Mouse (Mus musculus): ENCODE measurements at regions not wholly inside any gene's neighbourhood (a gene's known extent, or its start where the extent isn't known, plus 50 kb on each side); places are given as distances from the start of the nearest gene placed in this dataset.
A peak's percentile ranks its signal among the peaks of the same experiment; 100 is the strongest.

GRCm38 (mm10) chr2:170294657-170295056 is 133.0 kb downstream of the Bcas1 start:
- no peak for ATAC-seq (ENCODE audit: insufficient number of reproducible peaks, insufficient read depth, low FRiP score, low TSS enrichment)
- H3K4me2 ChIP-seq (replicated peaks): no peak overlapping the region
- H3K36me3 ChIP-seq: no peaks in the 10 kb centered on the region
- H3K4me1 ChIP-seq: peaks cover 15% of the 10 kb centered on the region
- 87% methylated on average over 12 of the region's 12 CpGs for WGBS
- no peaks in the 10 kb centered on the region for H3K9me3 ChIP-seq
- no peak overlapping the region for H3K4me3 ChIP-seq
- no peaks in the 10 kb centered on the region for H3K27me3 ChIP-seq
- no peak overlapping the region for H3K9ac ChIP-seq
- H3K27ac ChIP-seq: no peak overlapping the region

GRCm38 (mm10) chr2:170291841-170292655 is 135.6 kb downstream of the Bcas1 start:
- WGBS: 24% methylated on average over 6 of the region's 6 CpGs
- no peak overlapping the region for H3K4me2 ChIP-seq (replicated peaks)
- H3K9me3 ChIP-seq: no peaks in the 10 kb centered on the region
- peak overlapping the region; percentile 47 for H3K27ac ChIP-seq
- ATAC-seq (ENCODE audit: insufficient number of reproducible peaks, insufficient read depth, low FRiP score, low TSS enrichment): no peak
- H3K36me3 ChIP-seq: no peaks in the 10 kb centered on the region
- H3K4me3 ChIP-seq: no peak overlapping the region
- H3K27me3 ChIP-seq: no peaks in the 10 kb centered on the region
- H3K4me1 ChIP-seq: peaks cover 29% of the 10 kb centered on the region
- H3K9ac ChIP-seq: no peak overlapping the region

GRCm38 (mm10) chr2:170289378-170289960 is 138.2 kb downstream of the Bcas1 start:
- Histone ChIP-seq H3K36me3 (no peaks in the 10 kb centered on the region), H3K9me3 (no peaks in the 10 kb centered on the region), H3K4me3 (no peak overlapping the region), H3K27me3 (0 out of 2 replicates have a peak, but pooled peaks cover 3% of the 10 kb centered on the region), H3K27ac (no peak overlapping the region), H3K9ac (no peak overlapping the region), H3K4me1 (peaks cover 33% of the 10 kb centered on the region), H3K4me2 (replicated peaks) (no peak overlapping the region)
- no peak for ATAC-seq (ENCODE audit: insufficient number of reproducible peaks, insufficient read depth, low FRiP score, low TSS enrichment)
- WGBS: 83% methylated on average over 9 of the region's 9 CpGs

- no peak overlapping the region for H3K9ac ChIP-seq
- ATAC-seq (ENCODE audit: insufficient number of reproducible peaks, insufficient read depth, low FRiP score, low TSS enrichment): no peak
- H3K27ac ChIP-seq: peak overlapping the region; percentile 67; the same call in 1 of the 2 replicates
- 0 out of 2 replicates have a peak overlapping the region, but pooled peaks have one; percentile 68 for H3K4me2 ChIP-seq (replicated peaks)
- H3K36me3 ChIP-seq: no peaks in the 10 kb centered on the region
- WGBS: 71% methylated on average over 7 of the region's 7 CpGs
- no peaks in the 10 kb centered on the region for H3K9me3 ChIP-seq
- H3K4me1 ChIP-seq: peaks cover 33% of the 10 kb centered on the region
- 0 out of 2 replicates have a peak, but pooled peaks cover 3% of the 10 kb centered on the region for H3K27me3 ChIP-seq
- H3K4me3 ChIP-seq: no peak overlapping the region
These were observed 138.9 kb downstream of the Bcas1 start for GRCm38 (mm10) chr2:170288787-170289186.

- no peak for ATAC-seq (ENCODE audit: insufficient number of reproducible peaks, insufficient read depth, low FRiP score, low TSS enrichment)
These were observed 139.4 kb downstream of the Bcas1 start for GRCm38 (mm10) chr2:170288196-170288595.

GRCm38 (mm10) chr2:170287301-170287885 is 139.5 kb upstream of the Zfp217 start:
- Histone ChIP-seq H3K27me3 (0 out of 2 replicates have a peak, but pooled peaks cover 3% of the 10 kb centered on the region), H3K9me3 (no peaks in the 10 kb centered on the region), H3K4me3 (peak overlapping the region; percentile 38), H3K4me2 (replicated peaks) (peak overlapping the region; percentile 68), H3K27ac (peak overlapping the region; percentile 54), H3K4me1 (peaks cover 30% of the 10 kb centered on the region), H3K9ac (peak overlapping the region; percentile 65), H3K36me3 (no peaks in the 10 kb centered on the region)
- WGBS: 2% methylated on average over 27 of the region's 27 CpGs
- ATAC-seq (ENCODE audit: insufficient number of reproducible peaks, insufficient read depth, low FRiP score, low TSS enrichment): no peak

More at GRCm38 (mm10) chr2:170288196-170288595, 139.4 kb downstream of the Bcas1 start:
- H3K4me2 ChIP-seq (replicated peaks): peak overlapping the region; percentile 68
- H3K27me3 ChIP-seq: 0 out of 2 replicates have a peak, but pooled peaks cover 3% of the 10 kb centered on the region
- 0 out of 2 replicates have a peak overlapping the region, but pooled peaks have one; percentile 16 for H3K4me3 ChIP-seq
- WGBS: 7% methylated on average over 11 of the region's 11 CpGs
- H3K36me3 ChIP-seq: no peaks in the 10 kb centered on the region
- no peak overlapping the region for H3K9ac ChIP-seq
- H3K4me1 ChIP-seq: peaks cover 33% of the 10 kb centered on the region
- H3K9me3 ChIP-seq: no peaks in the 10 kb centered on the region
- H3K27ac ChIP-seq: peak overlapping the region; percentile 67

- Histone ChIP-seq H3K4me2 (replicated peaks) (peak overlapping the region; percentile 68), H3K36me3 (no peaks in the 10 kb centered on the region), H3K27ac (peak overlapping the region; percentile 54), H3K9me3 (no peaks in the 10 kb centered on the region), H3K4me3 (peak overlapping the region; percentile 38; the same call in 1 of the 2 replicates), H3K9ac (peak overlapping the region; percentile 65; the same call in 1 of the 2 replicates), H3K27me3 (0 out of 2 replicates have a peak, but pooled peaks cover 3% of the 10 kb centered on the region), H3K4me1 (peaks cover 24% of the 10 kb centered on the region)
- ATAC-seq (ENCODE audit: insufficient number of reproducible peaks, insufficient read depth, low FRiP score, low TSS enrichment): no peak
- WGBS: 5% methylated on average over 8 of the region's 8 CpGs
These were observed 138.9 kb upstream of the Zfp217 start for GRCm38 (mm10) chr2:170286773-170287172.

GRCm38 (mm10) chr2:170282463-170282862 is 134.6 kb upstream of the Zfp217 start:
- 0 out of 2 replicates have a peak, but pooled peaks cover 3% of the 10 kb centered on the region for H3K27me3 ChIP-seq
- WGBS: 68% methylated on average over 6 of the region's 6 CpGs
- no peak overlapping the region for H3K9ac ChIP-seq

GRCm38 (mm10) chr2:170281311-170282008 is 133.6 kb upstream of the Zfp217 start:
- peaks cover 13% of the 10 kb centered on the region; the same call in 1 of the 2 replicates for H3K4me1 ChIP-seq
- H3K27ac ChIP-seq: no peak overlapping the region
- WGBS: 80% methylated on average over 6 of the region's 6 CpGs

More at GRCm38 (mm10) chr2:170282463-170282862, 134.6 kb upstream of the Zfp217 start:
- H3K36me3 ChIP-seq: no peaks in the 10 kb centered on the region
- no peak for ATAC-seq (ENCODE audit: insufficient number of reproducible peaks, insufficient read depth, low FRiP score, low TSS enrichment)
- no peaks in the 10 kb centered on the region for H3K9me3 ChIP-seq
- no peak overlapping the region for H3K27ac ChIP-seq
- H3K4me3 ChIP-seq: no peak overlapping the region
- H3K4me2 ChIP-seq (replicated peaks): no peak overlapping the region
- peaks cover 13% of the 10 kb centered on the region for H3K4me1 ChIP-seq

GRCm38 (mm10) chr2:170280733-170281132 is 132.8 kb upstream of the Zfp217 start:
- 70% methylated on average over 6 of the region's 6 CpGs for WGBS
- Histone ChIP-seq H3K27ac (no peak overlapping the region), H3K9me3 (no peaks in the 10 kb centered on the region), H3K27me3 (no peaks in the 10 kb centered on the region), H3K4me2 (replicated peaks) (no peak overlapping the region), H3K36me3 (no peaks in the 10 kb centered on the region), H3K4me3 (no peak overlapping the region), H3K4me1 (peaks cover 13% of the 10 kb centered on the region; the same call in 1 of the 2 replicates), H3K9ac (no peak overlapping the region)
- no peak for ATAC-seq (ENCODE audit: insufficient number of reproducible peaks, insufficient read depth, low FRiP score, low TSS enrichment)

More at GRCm38 (mm10) chr2:170281311-170282008, 133.6 kb upstream of the Zfp217 start:
- Histone ChIP-seq H3K4me3 (no peak overlapping the region), H3K4me2 (replicated peaks) (no peak overlapping the region), H3K36me3 (no peaks in the 10 kb centered on the region), H3K9ac (no peak overlapping the region), H3K9me3 (no peaks in the 10 kb centered on the region), H3K27me3 (0 out of 2 replicates have a peak, but pooled peaks cover 3% of the 10 kb centered on the region)
- no peak for ATAC-seq (ENCODE audit: insufficient number of reproducible peaks, insufficient read depth, low FRiP score, low TSS enrichment)

GRCm38 (mm10) chr2:170277896-170278295 is 130.0 kb upstream of the Zfp217 start:
- Histone ChIP-seq H3K4me3 (no peak overlapping the region), H3K4me1 (peaks cover 13% of the 10 kb centered on the region; the same call in 1 of the 2 replicates), H3K9me3 (no peaks in the 10 kb centered on the region), H3K27me3 (no peaks in the 10 kb centered on the region), H3K36me3 (no peaks in the 10 kb centered on the region), H3K27ac (no peak overlapping the region), H3K9ac (no peak overlapping the region), H3K4me2 (replicated peaks) (no peak overlapping the region)
- no peak for ATAC-seq (ENCODE audit: insufficient number of reproducible peaks, insufficient read depth, low FRiP score, low TSS enrichment)
- WGBS: 61% methylated on average over 8 of the region's 8 CpGs

Measured in embryonic facial prominence, embryonic 12.5 days (tissue).